Mouse (Mus musculus) ES-E14 (cell line): ENCODE measurements around the gene Ndufaf3. TPM values are rescaled to one million over a fixed set of nuclear protein-coding genes. Genes with fewer than 3 reads are reported as not detected.
A peak's percentile ranks its signal among the peaks of the same experiment; 100 is the strongest.

Experiments used
- DNase-seq: peaks from one replicate; pipeline ENCODE4 v3.0.0-alpha.2; 2013; ENCODE audit warnings: low read depth, low spot score
- H3K27ac ChIP-seq: 2 replicates; pipeline ENCODE4 v1.5.1; 2012; ENCODE audit warnings: low read depth, mild to moderate bottlenecking, low read length, moderate library complexity, mixed read lengths; ENCODE audit not compliant: poor library complexity, insufficient read depth, severe bottlenecking
- H3K36me3 ChIP-seq: 2 replicates; pipeline ENCODE4 v1.6.1; 2012; ENCODE audit warnings: mild to moderate bottlenecking, low read length, moderate library complexity, mixed read lengths; ENCODE audit not compliant: control insufficient read depth, poor library complexity, insufficient read depth, severe bottlenecking
- H3K4me1 ChIP-seq, 2 experiments: fragments of 150-350 bp in 1 of 2; sonication (generic) in 1 of 2; 2 replicates each; pipeline ENCODE4 v1.6.1; 2012; ENCODE audit warnings: low read length in 2 of 2, mild to moderate bottlenecking in 1 of 2, mixed read lengths in 1 of 2; ENCODE audit not compliant: control insufficient read depth in 2 of 2, insufficient read depth in 2 of 2, poor library complexity in 1 of 2
- H3K4me3 ChIP-seq, 2 experiments: fragments of 150-350 bp in 1 of 2; sonication (generic) in 1 of 2; 2 replicates each; pipeline ENCODE4 v1.5.1; 2012; ENCODE audit warnings: low read length in 2 of 2, low read depth in 1 of 2, mild to moderate bottlenecking in 1 of 2, mixed read lengths in 1 of 2; ENCODE audit not compliant: insufficient read depth in 1 of 2, poor library complexity in 1 of 2, severe bottlenecking in 1 of 2
- H3K9ac ChIP-seq: 2 replicates; pipeline ENCODE4 v1.6.1; 2012; ENCODE audit warnings: low read depth, mild to moderate bottlenecking, low read length, mixed read lengths; ENCODE audit not compliant: poor library complexity, insufficient read depth, severe bottlenecking
- H3K9me3 ChIP-seq: fragments of 150-350 bp; sonication (generic); 2 replicates; pipeline ENCODE4 v1.6.1; 2012; ENCODE audit warnings: low read depth, mild to moderate bottlenecking, low read length; ENCODE audit not compliant: control insufficient read depth, insufficient read depth
- CHD2 ChIP-seq: IDR thresholded peaks from 2 replicates; pipeline ENCODE4 v1.6.1; 2014; ENCODE audit warnings: mild to moderate bottlenecking, low read depth, low read length, inconsistent platforms
- HCFC1 ChIP-seq: IDR thresholded peaks from 2 replicates; pipeline ENCODE4 v1.6.1; 2012; ENCODE audit warnings: low read length, inconsistent platforms, borderline replicate concordance; ENCODE audit not compliant: insufficient read depth
- MAFK ChIP-seq: IDR thresholded peaks from 2 replicates; pipeline ENCODE4 v1.6.1; 2014; ENCODE audit warnings: mild to moderate bottlenecking, low read depth, low read length, inconsistent platforms; ENCODE audit not compliant: insufficient read depth
- ZC3H11A ChIP-seq: IDR thresholded peaks from 2 replicates; pipeline ENCODE4 v1.6.1; 2012; ENCODE audit warnings: low read depth, mild to moderate bottlenecking, inconsistent platforms, low read length, borderline replicate concordance
- ZNF384 ChIP-seq: IDR thresholded peaks from 2 replicates; pipeline ENCODE4 v1.6.1; 2012; ENCODE audit warnings: low read depth, low read length, inconsistent platforms
- in situ Hi-C, 2 experiments: fragments of 600-800 bp; cut with MboI; formaldehyde crosslinking; loops; one replicate each; pipeline ENCODE4 v1.15.1; 2025; ENCODE audit warnings: low sequenced_read_pairs in 2 of 2, inconsistent platforms in 1 of 2; ENCODE audit not compliant: unreplicated experiment in 2 of 2
- total RNA-seq: library from RNA; depleted of rRNA; stranded (reverse); fragments of 300-350 nt; gene quantifications from 2 replicates; pipeline ENCODE4 v1.2.3, GENCODE M21; 2012

Ndufaf3 gene
- total RNA-seq, 1 experiment, result 36.6 TPM

DNA sequence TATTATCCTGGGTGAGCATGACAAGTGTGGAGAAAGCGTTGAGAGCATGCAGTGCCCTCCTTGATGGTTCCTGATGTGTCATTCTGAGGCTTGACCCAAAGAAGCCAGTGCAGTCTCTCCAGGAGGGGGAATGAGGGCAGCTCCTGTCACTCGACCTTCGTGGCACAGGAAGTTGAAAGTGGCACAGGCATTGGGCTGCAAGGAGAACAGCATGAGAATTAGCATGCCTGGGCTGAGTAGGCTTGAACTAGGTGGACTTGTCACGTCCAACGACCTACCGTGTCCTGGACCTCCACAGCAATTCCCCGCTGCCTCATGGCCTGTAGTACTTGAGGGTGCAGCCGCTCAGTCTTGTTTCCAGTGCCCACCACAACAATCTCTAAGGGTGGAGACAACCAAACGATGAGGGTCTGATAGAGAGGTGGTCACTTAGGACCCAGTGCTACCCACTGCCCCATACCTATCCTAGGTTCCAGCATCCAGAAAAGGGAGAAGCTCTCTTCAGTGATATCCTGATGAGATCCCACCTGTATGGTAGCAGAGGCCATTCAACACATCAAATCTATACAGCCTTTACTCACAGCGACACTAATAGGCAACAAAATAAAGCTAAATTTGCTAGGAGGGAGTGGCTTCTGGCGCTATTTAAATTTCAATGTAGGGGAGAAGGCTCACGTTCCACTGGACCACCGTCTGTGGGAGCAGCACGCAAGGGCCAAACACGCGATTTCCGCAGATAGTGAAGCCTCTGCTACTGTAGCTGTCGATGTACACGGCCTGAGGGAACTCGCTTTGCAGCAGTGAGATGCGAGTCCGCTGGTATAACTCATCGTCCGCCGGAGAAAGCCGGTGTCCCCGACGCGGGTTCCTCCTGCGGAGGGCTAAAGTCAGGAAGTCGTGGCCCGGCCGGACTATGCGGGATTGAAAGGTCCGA lies 1.1 kb downstream of the Ndufaf3 start:
- Histone ChIP-seq H3K4me1 (peaks cover 6 to 11% of the 10 kb centered on the region in 2 experiments; a peak in 2 of 4 replicates), H3K36me3 (peaks cover 47% of the 10 kb centered on the region), H3K4me3 (peak overlapping the region; percentile 73 to 82), H3K9me3 (no peaks in the 10 kb centered on the region), H3K9ac (peak overlapping the region; percentile 83), H3K27ac (peak overlapping the region; percentile 67)
- no peak for DNase-seq
- in situ Hi-C loops, result no loop called here
- TF ChIP-seq MAFK, result no peak
- no peak for TF ChIP-seq ZNF384
- no peak for TF ChIP-seq CHD2
- no peak for TF ChIP-seq ZC3H11A
- TF ChIP-seq HCFC1, result no peak

DNA sequence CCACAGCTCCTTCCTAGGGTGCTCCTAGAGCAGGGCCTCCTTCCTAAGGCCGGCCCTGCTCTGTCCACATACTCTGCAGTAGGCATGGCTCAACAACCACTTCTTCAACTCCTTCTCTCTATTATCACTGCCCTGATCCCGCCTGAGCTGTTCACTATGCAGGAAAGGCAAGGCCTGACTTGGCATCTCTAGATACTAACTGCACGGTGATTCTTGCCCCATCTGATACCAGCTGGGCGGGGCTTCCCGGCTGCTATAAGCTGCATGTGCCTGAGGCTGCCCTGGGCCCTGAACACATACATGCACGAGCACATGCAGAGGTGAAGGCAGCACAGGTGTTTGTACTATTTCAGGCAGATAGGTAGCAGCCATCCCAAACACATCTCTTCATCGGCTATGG lies 3.1 kb downstream of the Ndufaf3 start:
- peaks cover 46% of the 10 kb centered on the region for H3K36me3 ChIP-seq
- in situ Hi-C loops, result no loop called here
- no peak for DNase-seq

GRCm38 (mm10) chr9:108563671-108564070 lies 3.6 kb downstream of the Ndufaf3 start:
- no peaks in the 10 kb centered on the region for H3K9me3 ChIP-seq
- H3K4me3 ChIP-seq, result no peak overlapping the region
- H3K4me1 ChIP-seq, result peaks cover 3 to 8% of the 10 kb centered on the region in 2 experiments; a peak in 3 of 4 replicates
- TF ChIP-seq ZNF384, result no peak
- no peak for TF ChIP-seq CHD2
- TF ChIP-seq HCFC1, result no peak
- no peak for TF ChIP-seq MAFK
- no peak for TF ChIP-seq ZC3H11A
- no peak overlapping the region for H3K27ac ChIP-seq
- in situ Hi-C loops, result no loop called here
- H3K9ac ChIP-seq, result no peak overlapping the region
- peaks cover 46% of the 10 kb centered on the region for H3K36me3 ChIP-seq
- DNase-seq, result no peak

More for the DNA sequence above, 3.1 kb downstream of the Ndufaf3 start:
- H3K4me3 ChIP-seq, result no peak overlapping the region
- H3K27ac ChIP-seq, result no peak overlapping the region
- peaks cover 7 to 8% of the 10 kb centered on the region in 2 experiments; a peak in 3 of 4 replicates for H3K4me1 ChIP-seq
- H3K9me3 ChIP-seq, result no peaks in the 10 kb centered on the region
- no peak overlapping the region for H3K9ac ChIP-seq
- no peak for TF ChIP-seq ZC3H11A
- no peak for TF ChIP-seq HCFC1
- TF ChIP-seq MAFK, result no peak
- no peak for TF ChIP-seq ZNF384
- no peak for TF ChIP-seq CHD2

DNA sequence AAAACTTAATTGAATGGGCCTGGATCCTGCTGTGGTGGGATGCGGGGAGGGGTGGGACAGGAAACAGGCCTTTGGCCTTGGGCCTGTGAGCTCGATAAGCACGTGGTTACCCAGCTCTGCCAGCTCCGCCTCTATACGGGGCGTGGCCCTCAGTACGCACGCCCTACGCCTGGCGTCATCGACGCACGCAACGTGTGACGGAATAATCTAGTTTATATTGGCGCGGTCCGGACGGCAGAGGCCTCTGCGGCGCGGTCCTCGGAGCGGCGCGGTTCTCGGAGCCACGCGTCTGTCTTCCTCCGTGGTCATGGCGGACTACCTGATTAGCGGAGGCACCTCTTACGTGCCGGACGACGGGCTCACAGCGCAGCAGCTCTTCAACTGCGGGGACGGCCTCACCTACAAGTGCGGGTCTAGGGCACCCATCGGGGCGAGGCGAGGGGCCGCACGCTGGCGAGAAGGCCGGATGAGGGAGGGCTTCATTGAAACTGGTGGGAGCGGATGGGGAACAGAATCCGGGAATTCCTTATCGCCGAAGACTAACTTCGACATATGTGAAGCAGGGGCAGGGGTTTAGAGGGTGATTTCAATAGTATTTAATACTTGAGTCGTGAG lies 6.9 kb downstream of the Ndufaf3 start, which contains the start of gene Impdh2:
Gene Impdh2 (plus strand): TSS at position 60 of the 615 bp plus-strand sequence.
- peaks cover 55% of the 10 kb centered on the region for H3K36me3 ChIP-seq
- peak within 1 kb of the TSS; percentile 93 for H3K9ac ChIP-seq
- H3K4me1 ChIP-seq, result peaks cover 3 to 5% of the 10 kb centered on the region in 2 experiments; a peak in 3 of 4 replicates
- H3K27ac ChIP-seq, result peak within 1 kb of the TSS; percentile 70
- in situ Hi-C loops, result no loop called here
- DNase-seq, result peak; percentile 98
- no peak for TF ChIP-seq CHD2
- peak within 1 kb of the TSS; percentile 82 to 85 for H3K4me3 ChIP-seq
- H3K9me3 ChIP-seq, result no peaks in the 10 kb centered on the region
